Mouse (Mus musculus) lung, adult 2 months (tissue): ENCODE measurements around the gene Nup153. TPM values are rescaled to one million over a fixed set of nuclear protein-coding genes. Genes with fewer than 3 reads are reported as not detected.

ENCODE experiments used
- DNase-seq: peaks from one replicate; pipeline ENCODE4 v3.0.0; 2022
- H3K4me1 ChIP-seq: fragments of 200-500 bp; 2 replicates; pipeline ENCODE4 v1.6.1; 2011; ENCODE audit warnings: low read length; ENCODE audit not compliant: control insufficient read depth, insufficient read depth
- H3K4me3 ChIP-seq: fragments of 200-500 bp; replicated peaks from 2 replicates; pipeline ENCODE3; 2011; ENCODE audit warnings: low read depth, mild to moderate bottlenecking, control low read depth, low read length; ENCODE audit errors: extremely low read depth
- CTCF ChIP-seq: fragments of 200-500 bp; IDR thresholded peaks from 2 replicates; pipeline ENCODE4 v1.5.1; 2011; ENCODE audit warnings: mild to moderate bottlenecking, low read length, control low read depth; ENCODE audit not compliant: insufficient read depth
- POLR2A ChIP-seq: fragments of 200-500 bp; IDR thresholded peaks from 2 replicates; pipeline ENCODE4 v1.6.1; 2011; ENCODE audit warnings: low read depth, mild to moderate bottlenecking, control low read depth, low read length, borderline replicate concordance; ENCODE audit errors: extremely low read depth
- WGBS: fragments of 180-500 bp; shearing (Covaris S2); methylation state at CpG from one replicate; pipeline ENCODE4 v1.1.7; 2018; 5-methylcytosine and 5-hydroxymethylcytosine counted together
- polyA plus RNA-seq: library from polyadenylated mRNA; depleted of rRNA; stranded (reverse); fragments of >200 nt; gene quantifications from 2 replicates; pipeline ENCODE4 v1.2.3, GENCODE M21; 2012

Gene Nup153
- polyA plus RNA-seq, 1 experiment, result 70.4 TPM

GRCm38 (mm10) chr13:46757946-46758345 lies 30.2 kb upstream of the Nup153 start:
- Histone ChIP-seq H3K4me3 (no peak overlapping the region), H3K4me1 (peaks cover 3% of the 10 kb centered on the region; the same call in 1 of the 2 replicates)
- whole genome bisulfite sequencing, result 88% methylated on average over 7 of the region's 7 CpGs
- TF ChIP-seq POLR2A (no peak), CTCF (no peak)
- DNase-seq, result no peak

- 54% methylated on average over 5 of the region's 5 CpGs for WGBS
These were observed 25.6 kb upstream of the Nup153 start for GRCm38 (mm10) chr13:46753294-46753693.

GRCm38 (mm10) chr13:46752566-46753229 lies 25.0 kb upstream of the Nup153 start:
- TF ChIP-seq CTCF (no peak), POLR2A (peak; percentile 68; the same call in 1 of the 2 replicates)
- peak; percentile 40 for DNase-seq
- Histone ChIP-seq H3K4me3 (peak overlapping the region; percentile 45), H3K4me1 (peaks cover 3% of the 10 kb centered on the region; the same call in 1 of the 2 replicates)
- 36% methylated on average over 13 of the region's 13 CpGs for WGBS

More at GRCm38 (mm10) chr13:46753294-46753693, 25.6 kb upstream of the Nup153 start:
- TF ChIP-seq CTCF (no peak), POLR2A (no peak)
- no peak overlapping the region for H3K4me3 ChIP-seq
- DNase-seq, result no peak
- H3K4me1 ChIP-seq, result peaks cover 3% of the 10 kb centered on the region; the same call in 1 of the 2 replicates

DNA sequence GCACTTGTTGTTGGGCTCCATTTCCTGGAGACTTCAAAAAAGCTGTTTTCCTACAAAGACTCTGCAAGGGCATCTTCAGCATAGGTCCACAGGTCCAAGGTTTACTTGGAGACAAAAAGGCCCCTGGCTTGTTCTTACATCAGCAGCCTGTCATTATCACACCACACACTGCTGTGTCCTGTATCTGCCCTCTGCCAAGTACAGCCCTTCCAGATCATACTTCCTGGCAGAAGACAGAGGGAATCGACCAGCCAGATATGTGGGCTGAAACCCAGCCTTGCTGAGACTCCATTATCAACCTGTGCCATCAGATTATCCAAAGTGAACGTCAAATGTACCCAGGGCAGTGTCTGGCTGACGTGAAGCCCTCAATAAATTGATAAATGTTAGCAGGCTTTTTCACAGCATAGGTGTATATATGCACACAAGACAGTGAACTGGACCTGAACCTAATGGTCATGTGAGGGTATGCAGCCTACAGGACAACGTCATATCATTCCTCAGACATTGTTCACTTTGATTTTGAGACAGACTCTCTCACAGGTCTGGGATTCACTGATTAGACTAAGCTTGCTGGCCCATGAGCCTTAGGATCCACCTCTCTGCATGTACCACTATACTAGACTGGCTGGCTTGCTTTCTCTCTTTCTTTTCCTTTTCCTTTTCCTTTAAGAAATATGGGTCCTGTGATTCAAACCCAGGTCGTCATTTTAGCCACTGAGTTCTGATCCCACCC lies 20.6 kb upstream of the Nup153 start:
- no peak overlapping the region for H3K4me3 ChIP-seq
- no peak for TF ChIP-seq CTCF
- no peak for TF ChIP-seq POLR2A
- DNase-seq, result no peak
- 59% methylated on average over 5 of the region's 5 CpGs for WGBS
- H3K4me1 ChIP-seq, result peaks cover 3% of the 10 kb centered on the region; the same call in 1 of the 2 replicates

DNA sequence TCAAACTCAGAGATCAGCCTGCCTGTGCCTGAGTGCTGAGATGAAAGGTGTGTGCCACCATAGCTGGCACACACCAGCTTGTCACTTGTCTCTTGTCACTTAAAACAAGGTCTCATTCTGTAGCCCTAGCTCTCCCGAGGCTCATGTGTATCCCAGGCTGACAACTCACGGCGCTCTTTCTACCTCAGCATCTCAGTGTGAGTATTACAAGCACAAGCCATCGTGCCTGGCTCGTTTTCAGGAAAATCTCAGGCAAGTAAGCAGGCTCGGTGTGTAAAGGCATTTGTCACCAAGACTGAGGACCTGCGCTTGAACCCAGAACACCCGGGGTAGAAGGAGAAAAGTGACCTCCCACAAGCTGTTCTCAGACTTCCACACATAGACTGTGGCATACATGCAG lies 16.1 kb upstream of the Nup153 start:
- no peak for DNase-seq
- TF ChIP-seq POLR2A, result no peak
- no peak for TF ChIP-seq CTCF
- Histone ChIP-seq H3K4me1 (no peaks in the 10 kb centered on the region), H3K4me3 (no peak overlapping the region)
- 70% methylated on average over 8 of the region's 8 CpGs for WGBS

GRCm38 (mm10) chr13:46742367-46742766 lies 14.6 kb upstream of the Nup153 start:
- WGBS, result 47% methylated on average over 2 of the region's 2 CpGs
- Histone ChIP-seq H3K4me3 (no peak overlapping the region), H3K4me1 (no peaks in the 10 kb centered on the region)
- TF ChIP-seq POLR2A (no peak), CTCF (no peak)
- DNase-seq, result no peak

GRCm38 (mm10) chr13:46739426-46739825 lies 11.7 kb upstream of the Nup153 start:
- 74% methylated on average over 7 of the region's 7 CpGs for WGBS
- no peak overlapping the region for H3K4me3 ChIP-seq
- TF ChIP-seq CTCF (no peak), POLR2A (no peak)
- peaks cover 5% of the 10 kb centered on the region for H3K4me1 ChIP-seq
- no peak for DNase-seq

DNA sequence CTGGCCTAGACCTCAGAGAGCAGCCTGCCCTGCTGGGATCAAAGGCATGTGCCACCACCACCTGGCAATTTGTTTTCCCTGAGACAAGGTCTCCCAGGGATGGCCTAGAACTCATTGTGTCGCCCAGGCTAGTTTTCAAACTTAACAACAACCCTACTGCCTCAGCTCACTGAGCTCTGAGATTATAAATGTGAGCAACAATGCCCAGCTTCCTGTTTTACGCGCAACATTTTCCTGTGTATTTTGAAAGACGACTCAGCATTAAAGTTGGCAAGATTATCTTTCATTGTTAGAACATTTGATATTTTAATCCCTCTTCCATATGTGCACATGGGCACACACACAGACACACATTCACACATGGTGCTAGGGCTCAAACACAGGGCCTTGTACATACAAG lies 9.7 kb upstream of the Nup153 start:
- no peak for DNase-seq
- Histone ChIP-seq H3K4me3 (no peak overlapping the region), H3K4me1 (peaks cover 5% of the 10 kb centered on the region)
- WGBS, result 35% methylated on average over 4 of the region's 4 CpGs
- TF ChIP-seq CTCF, result no peak

DNA sequence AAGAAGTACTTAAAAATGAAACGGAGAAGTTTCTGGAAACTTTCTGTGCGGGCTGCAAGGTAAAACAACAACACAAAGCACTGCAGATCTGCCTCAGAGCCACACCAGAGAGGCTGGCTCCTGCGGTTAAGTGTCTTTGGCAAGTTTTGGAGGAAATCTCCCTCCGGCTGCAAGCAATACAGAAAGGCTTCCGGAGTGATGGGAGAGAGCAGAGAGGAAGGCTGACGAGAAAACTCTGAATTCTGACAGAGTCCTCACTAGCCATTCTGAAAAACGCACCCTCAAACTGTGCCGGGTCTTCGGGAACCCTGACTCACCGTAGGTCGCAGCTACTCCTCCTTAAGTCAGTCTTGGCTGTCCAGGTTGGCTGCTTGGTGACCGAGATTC lies 8.7 kb upstream of the Nup153 start:
- peak; percentile 50 for DNase-seq
- TF ChIP-seq CTCF (no peak), POLR2A (0 out of 2 replicates have a peak, but pooled peaks have one; percentile 22)
- 2% methylated on average over 12 of the region's 12 CpGs for WGBS
- Histone ChIP-seq H3K4me3 (peak overlapping the region; percentile 81), H3K4me1 (peaks cover 5% of the 10 kb centered on the region)

- Histone ChIP-seq H3K4me3 (peak overlapping the region; percentile 81), H3K4me1 (peaks cover 5% of the 10 kb centered on the region)
- DNase-seq, result peak; percentile 72
- WGBS, result under 1% methylated on average over 20 of the region's 20 CpGs
- TF ChIP-seq POLR2A (no peak; the same call in 1 of the 2 replicates), CTCF (no peak)
These were observed 8.2 kb upstream of the Nup153 start for GRCm38 (mm10) chr13:46735808-46736478.
